Mouse (Mus musculus) limb, embryonic 14.5 days (tissue): ENCODE results near the gene Desi2. TPM values are rescaled to one million over a fixed set of nuclear protein-coding genes. Genes with fewer than 3 reads are reported as not detected.
A peak's percentile ranks its signal among the peaks of the same experiment; 100 is the strongest.
"Not testable (repeated sequence)": the region's sequence is repeated elsewhere in the genome, so short reads cannot be mapped to it uniquely, and the experiment has no call there.

Source experiments
- ATAC-seq: fragments of 200-750 bp; cut with Nextera tagmentation; 2 replicates; pipeline ENCODE4 v1.8.0; 2017; ENCODE audit warnings: low read depth, moderate number of reproducible peaks, moderate TSS enrichment; ENCODE audit not compliant: low FRiP score
- DNase-seq: peaks from one replicate; pipeline ENCODE4 v3.0.0-alpha.2; 2015; ENCODE audit warnings: low spot score
- H3K27ac ChIP-seq: fragments of 300-500 bp; sonication (generic); replicated peaks from 2 replicates; pipeline ENCODE4 v1.5.1; 2014; ENCODE audit warnings: low read depth, mild to moderate bottlenecking, low read length, moderate library complexity, mixed read lengths
- H3K27me3 ChIP-seq: fragments of 300-500 bp; sonication (generic); 2 replicates; pipeline ENCODE4 v1.6.1; 2014; ENCODE audit warnings: low read length, mixed read lengths; ENCODE audit not compliant: control insufficient read depth, insufficient read depth
- H3K36me3 ChIP-seq: fragments of 300-500 bp; sonication (generic); 2 replicates; pipeline ENCODE4 v1.6.1; 2014; ENCODE audit warnings: mild to moderate bottlenecking, low read length, moderate library complexity, mixed read lengths; ENCODE audit not compliant: control insufficient read depth, insufficient read depth
- H3K4me1 ChIP-seq: fragments of 300-500 bp; sonication (generic); 2 replicates; pipeline ENCODE4 v1.6.1; 2014; ENCODE audit warnings: antibody characterized with exemption, low read length, mixed read lengths; ENCODE audit not compliant: control insufficient read depth, insufficient read depth
- H3K4me2 ChIP-seq: fragments of 300-500 bp; sonication (generic); replicated peaks from 2 replicates; pipeline ENCODE4 v1.6.1; 2014; ENCODE audit warnings: low read depth, mild to moderate bottlenecking, low read length, moderate library complexity; ENCODE audit not compliant: severe bottlenecking
- H3K4me3 ChIP-seq: fragments of 300-500 bp; sonication (generic); replicated peaks from 2 replicates; pipeline ENCODE4 v1.5.1; 2014; ENCODE audit warnings: low read length
- H3K9ac ChIP-seq: fragments of 300-500 bp; sonication (generic); 2 replicates; pipeline ENCODE4 v1.6.1; 2014; ENCODE audit warnings: mild to moderate bottlenecking, low read depth, low read length, moderate library complexity; ENCODE audit not compliant: severe bottlenecking
- H3K9me3 ChIP-seq: fragments of 300-500 bp; sonication (generic); 2 replicates; pipeline ENCODE4 v1.6.1; 2016; ENCODE audit warnings: low read length; ENCODE audit not compliant: control insufficient read depth
- POLR2A ChIP-seq: fragments of 200-500 bp; IDR thresholded peaks from 2 replicates; pipeline ENCODE4 v1.8.0; 2012; ENCODE audit warnings: inconsistent platforms, mild to moderate bottlenecking, moderate library complexity, borderline replicate concordance; ENCODE audit not compliant: insufficient read depth, insufficient read length; ENCODE audit errors: extremely low read depth
- WGBS: fragments of 180-500 bp; shearing (Covaris S2); extraction: QIAGEN DNeasy Blood & Tissue Kit; methylation state at CpG from one replicate; pipeline ENCODE4 v1.1.7; 2014; 5-methylcytosine and 5-hydroxymethylcytosine counted together
- polyA plus RNA-seq, 2 experiments: library from polyadenylated mRNA; depleted of rRNA in 1 of 2; stranded (reverse) in 1 of 2; unstranded in 1 of 2; fragments of >200 nt; fragmentation: Nextera tagmentation in 1 of 2; extraction: Ambion mirVana in 1 of 2; gene quantifications; 2 replicates each; pipeline versions ENCODE4 v1.2.1 to v1.2.3; 2012 to 2014

Gene Desi2
- polyA plus RNA-seq, 2 experiments: 15.8 to 23.5 TPM

DNA sequence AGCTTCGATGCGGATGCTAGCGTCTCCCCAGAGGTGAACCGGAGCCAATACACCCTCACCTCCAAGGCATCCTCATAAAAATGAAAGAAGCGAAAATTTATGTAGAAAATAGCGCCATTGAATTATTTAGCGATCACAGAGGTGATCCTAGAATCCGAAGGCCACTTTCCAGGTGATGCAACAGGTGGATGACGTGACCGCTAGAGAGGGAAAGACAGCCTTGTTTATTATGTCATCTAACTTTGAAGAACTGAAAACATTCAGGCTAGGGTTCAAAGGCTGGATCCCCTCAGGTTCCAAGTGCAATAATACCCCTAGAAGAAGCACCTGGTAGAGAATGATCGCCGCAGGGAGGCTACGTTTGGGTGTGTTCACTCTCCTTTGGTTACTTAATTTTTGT, 1.2 kb downstream of the Desi2 start:
- no peak overlapping the region for H3K27ac ChIP-seq
- H3K9me3 ChIP-seq: no peaks in the 10 kb centered on the region
- H3K4me1 ChIP-seq: peaks cover 8% of the 10 kb centered on the region; the same call in 1 of the 2 replicates
- 9% methylated on average over 13 of the region's 13 CpGs for whole genome bisulfite sequencing
- peak overlapping the region; percentile 60 for H3K4me2 ChIP-seq
- no peak for TF ChIP-seq POLR2A
- no peak overlapping the region for H3K9ac ChIP-seq
- H3K4me3 ChIP-seq: peak overlapping the region; percentile 35
- ATAC-seq (no peak), DNase-seq (no peak)
- H3K36me3 ChIP-seq: no peaks in the 10 kb centered on the region
- no peaks in the 10 kb centered on the region for H3K27me3 ChIP-seq

DNA sequence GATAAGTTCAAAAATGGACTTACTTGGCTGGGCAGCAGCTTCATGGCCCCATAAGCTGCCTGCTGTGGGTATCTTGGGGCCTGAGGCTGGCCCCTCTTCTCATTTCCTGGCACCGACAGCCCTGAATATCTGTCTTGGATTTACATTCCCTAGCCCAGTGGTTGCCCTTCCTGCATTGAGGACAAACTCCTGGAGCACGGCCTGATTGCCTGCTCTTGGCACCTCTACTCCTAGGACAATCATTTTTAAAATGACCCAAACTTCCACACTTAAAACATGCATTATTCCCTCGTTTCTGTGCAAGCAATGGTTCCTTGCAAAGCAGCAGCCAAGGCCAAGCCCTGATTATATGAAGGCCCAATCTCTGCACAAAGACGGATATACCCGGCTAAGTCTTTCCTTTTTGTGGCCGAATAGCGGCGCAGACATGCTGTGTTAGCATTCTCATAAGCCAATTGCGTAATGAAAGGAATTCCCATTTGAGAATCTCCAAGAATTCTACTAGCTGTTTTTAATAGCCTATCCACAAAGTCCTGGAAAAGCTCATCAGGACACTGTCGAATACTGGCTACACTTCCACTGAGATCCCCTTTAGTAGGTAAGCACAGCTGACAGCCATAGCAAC, 18.6 kb downstream of the Desi2 start:
- 0 out of 2 replicates have a peak, but pooled peaks have one; percentile 47 for ATAC-seq
- H3K27me3 ChIP-seq: no peaks in the 10 kb centered on the region
- 83% methylated on average over 10 of the region's 10 CpGs for WGBS
- H3K36me3 ChIP-seq: no peaks in the 10 kb centered on the region
- 0 out of 2 replicates have a peak, but pooled peaks cover 6% of the 10 kb centered on the region for H3K9me3 ChIP-seq
- H3K4me1 ChIP-seq: no peaks in the 10 kb centered on the region
- H3K4me3 ChIP-seq: no peak overlapping the region
- DNase-seq: no peak
- no peak overlapping the region for H3K9ac ChIP-seq
- H3K4me2 ChIP-seq: no peak overlapping the region
- H3K27ac ChIP-seq: 0 out of 2 replicates have a peak overlapping the region, but pooled peaks have one; percentile 5
- TF ChIP-seq POLR2A: no peak

GRCm38 (mm10) chr1:178207856-178208255, 20.6 kb downstream of the Desi2 start:
- not testable (repeated sequence) for H3K27me3 ChIP-seq, H3K9ac ChIP-seq, ATAC-seq, DNase-seq, H3K9me3 ChIP-seq, H3K27ac ChIP-seq, H3K4me1 ChIP-seq, H3K4me3 ChIP-seq, H3K36me3 ChIP-seq, H3K4me2 ChIP-seq
- WGBS: 83% methylated on average over 4 of the region's 4 CpGs

DNA sequence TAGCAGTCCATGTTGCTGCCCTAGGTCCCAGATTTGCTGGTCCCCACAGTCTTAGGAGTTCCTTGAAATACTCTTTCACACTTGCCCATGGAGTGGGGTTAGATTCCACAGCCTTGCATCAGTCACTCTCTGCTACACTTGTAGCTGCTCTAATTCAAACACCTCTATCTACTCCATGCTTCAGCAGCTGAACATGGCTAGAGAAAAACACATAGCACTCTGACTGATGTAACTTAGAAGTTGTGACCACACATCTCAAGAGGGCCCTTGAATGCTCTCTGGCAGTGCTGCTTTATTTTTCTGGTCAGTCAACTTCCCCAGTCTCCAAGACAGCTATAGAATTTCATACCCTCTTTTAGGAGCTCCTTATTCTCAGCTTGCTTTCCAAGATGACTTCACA, 22.7 kb downstream of the Desi2 start:
- Histone ChIP-seq H3K4me3 (no peak overlapping the region), H3K27ac (no peak overlapping the region), H3K4me1 (no peaks in the 10 kb centered on the region), H3K9me3 (no peaks in the 10 kb centered on the region), H3K27me3 (no peaks in the 10 kb centered on the region), H3K4me2 (no peak overlapping the region), H3K9ac (no peak overlapping the region), H3K36me3 (no peaks in the 10 kb centered on the region)
- ATAC-seq (no peak), DNase-seq (no peak)
- no peak for TF ChIP-seq POLR2A

- H3K27ac ChIP-seq: no peak overlapping the region
- H3K9ac ChIP-seq: no peak overlapping the region
- no peaks in the 10 kb centered on the region for H3K27me3 ChIP-seq
- H3K4me3 ChIP-seq: no peak overlapping the region
- TF ChIP-seq POLR2A: no peak
- no peaks in the 10 kb centered on the region for H3K4me1 ChIP-seq
- H3K36me3 ChIP-seq: no peaks in the 10 kb centered on the region
- H3K9me3 ChIP-seq: no peaks in the 10 kb centered on the region
- no peak for ATAC-seq
- DNase-seq: no peak
- H3K4me2 ChIP-seq: no peak overlapping the region
Measured at GRCm38 (mm10) chr1:178217157-178217556, 29.9 kb downstream of the Desi2 start.

DNA sequence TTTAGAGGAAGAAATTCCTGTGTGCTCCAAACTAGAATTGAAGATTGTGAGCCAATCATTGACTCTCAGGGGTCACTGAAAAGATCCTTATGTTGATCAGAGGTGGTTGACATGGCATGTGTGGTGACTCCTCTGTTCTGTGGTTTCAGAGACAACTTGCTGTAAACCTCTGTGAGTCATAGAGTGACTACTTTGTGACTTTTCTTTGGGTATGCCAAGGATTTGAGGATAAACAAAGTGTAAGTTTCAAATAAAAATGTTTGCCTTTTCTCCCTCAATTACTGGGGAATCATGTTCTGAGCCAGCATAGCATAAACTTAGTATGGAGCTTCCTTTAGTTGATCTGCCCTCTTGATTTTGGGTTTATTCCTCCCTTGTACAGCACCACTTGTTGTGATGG, 31.1 kb downstream of the Desi2 start:
- Histone ChIP-seq H3K4me1 (no peaks in the 10 kb centered on the region), H3K27ac (no peak overlapping the region), H3K4me2 (no peak overlapping the region), H3K27me3 (no peaks in the 10 kb centered on the region), H3K36me3 (no peaks in the 10 kb centered on the region), H3K9ac (no peak overlapping the region), H3K4me3 (no peak overlapping the region), H3K9me3 (no peaks in the 10 kb centered on the region)
- TF ChIP-seq POLR2A: no peak
- ATAC-seq (no peak), DNase-seq (no peak)
